Mouse (Mus musculus) cerebellum, adult 2 months (tissue): ENCODE measurements around the gene Mb21d2.

Source experiments
- CTCF ChIP-seq: fragments of 200-500 bp; IDR thresholded peaks from 2 replicates; pipeline ENCODE4 v1.5.1; 2011; ENCODE audit warnings: low read depth, mild to moderate bottlenecking, control low read depth, low read length, moderate library complexity, borderline replicate concordance; ENCODE audit not compliant: insufficient read depth
- POLR2A ChIP-seq: fragments of 200-500 bp; IDR thresholded peaks from 2 replicates; pipeline ENCODE4 v1.6.1; 2011; ENCODE audit warnings: low read length, control low read depth, borderline replicate concordance; ENCODE audit not compliant: insufficient read depth

GRCm38 (mm10) chr16:28943254-28943653, 13.8 kb upstream of the Mb21d2 start:
- TF ChIP-seq POLR2A, result no peak
- no peak for TF ChIP-seq CTCF
